Mouse (Mus musculus) B cell, adult (primary cell): Measurements from ENCODE around the gene Olfr654. TPM values are rescaled to one million over a fixed set of nuclear protein-coding genes. Genes with fewer than 3 reads are reported as not detected.

ENCODE experiments used
- total RNA-seq: library from RNA; stranded (reverse); gene quantifications from 4 replicates; pipeline ENCODE4 v1.2.4, GENCODE M21; 2023; ENCODE audit not compliant: inconsistent age

Gene Olfr654
- not detected in 4 replicates for total RNA-seq

DNA sequence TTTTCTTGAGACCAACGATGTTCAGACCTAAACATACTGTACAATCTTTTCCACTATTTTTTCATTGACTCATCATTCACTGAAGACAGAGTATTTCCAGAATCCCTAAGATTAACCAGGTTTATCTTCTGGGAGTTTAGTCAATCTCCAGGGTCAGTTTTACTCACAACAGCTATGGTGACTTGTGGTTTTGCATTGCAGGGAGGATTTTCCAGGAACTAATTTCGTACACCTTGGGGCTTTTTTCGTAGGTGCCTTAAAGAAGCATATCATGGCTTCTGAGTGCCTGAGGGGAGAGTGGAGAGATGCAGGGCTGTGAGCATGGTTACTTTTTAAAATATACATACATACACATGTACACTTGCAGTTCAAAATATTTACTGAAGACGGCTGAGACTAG is at the start of gene Olfr654:
Gene Olfr654 (plus strand): TSS at position 301 of the 400 bp plus-strand sequence.

DNA sequence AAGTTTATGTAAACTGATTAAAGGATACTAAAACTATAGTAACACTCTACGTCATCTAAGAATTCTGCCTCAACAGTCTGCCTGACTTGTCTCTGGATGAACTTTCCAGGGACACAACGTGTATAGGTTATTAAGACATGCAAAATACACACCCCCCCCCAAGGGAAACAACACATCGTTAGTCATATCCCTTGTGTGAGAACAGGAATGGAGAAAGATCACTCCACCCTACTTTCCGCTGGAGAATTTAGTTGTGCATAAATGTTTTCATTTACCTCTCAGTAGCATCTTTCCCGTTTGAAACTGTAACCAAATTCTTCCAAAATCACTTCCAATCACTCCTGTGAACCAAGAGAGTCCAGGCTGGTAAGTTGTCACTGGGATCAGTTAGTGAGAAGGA is 37.0 kb upstream of the Olfr654 start, which contains the start of gene Olfr651:
Gene Olfr651 (plus strand): TSS at position 301 of the 400 bp plus-strand sequence.

DNA sequence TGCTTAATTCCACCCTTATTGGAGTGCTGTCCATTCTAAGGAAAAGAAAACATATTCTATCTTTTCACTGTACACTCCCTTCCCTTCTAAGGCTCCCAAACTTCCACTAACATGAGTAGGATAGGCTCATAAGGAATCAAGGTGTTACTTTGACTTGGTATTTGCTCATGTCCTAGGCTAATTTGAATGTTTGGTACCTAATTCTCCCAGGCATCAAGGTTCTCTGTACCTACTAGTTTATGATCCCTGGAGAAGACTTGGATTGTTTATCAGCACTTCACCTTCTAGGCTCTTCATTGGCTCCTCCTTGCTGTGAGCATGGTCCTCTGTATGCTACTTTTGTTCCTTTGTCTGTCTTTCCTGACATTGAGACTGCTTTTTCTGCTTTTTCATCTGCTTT is 26.2 kb upstream of the Olfr654 start, which contains the start of gene Olfr652:
Gene Olfr652 (plus strand): TSS at position 301 of the 400 bp plus-strand sequence.

DNA sequence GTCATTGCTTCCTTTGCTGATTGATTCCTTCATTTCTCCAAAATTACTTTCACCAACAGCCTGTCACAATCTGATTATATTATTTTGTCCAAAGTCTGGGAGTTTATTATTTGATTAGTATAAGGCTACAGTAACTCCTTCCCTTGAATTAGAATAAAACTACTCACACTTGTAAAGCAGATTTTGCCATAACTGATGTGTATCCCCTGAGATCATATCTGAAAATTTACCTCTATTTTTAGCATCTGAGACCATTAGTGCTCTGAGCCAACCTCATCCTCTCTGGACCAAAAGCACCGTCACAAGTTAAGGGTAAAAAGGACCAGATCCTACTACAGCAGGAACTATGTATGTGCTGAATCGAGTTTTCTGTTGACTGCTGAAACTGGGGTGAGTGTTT is 9.8 kb upstream of the Olfr654 start, which contains the start of gene Olfr653:
Gene Olfr653 (plus strand): TSS at position 301 of the 400 bp plus-strand sequence.

DNA sequence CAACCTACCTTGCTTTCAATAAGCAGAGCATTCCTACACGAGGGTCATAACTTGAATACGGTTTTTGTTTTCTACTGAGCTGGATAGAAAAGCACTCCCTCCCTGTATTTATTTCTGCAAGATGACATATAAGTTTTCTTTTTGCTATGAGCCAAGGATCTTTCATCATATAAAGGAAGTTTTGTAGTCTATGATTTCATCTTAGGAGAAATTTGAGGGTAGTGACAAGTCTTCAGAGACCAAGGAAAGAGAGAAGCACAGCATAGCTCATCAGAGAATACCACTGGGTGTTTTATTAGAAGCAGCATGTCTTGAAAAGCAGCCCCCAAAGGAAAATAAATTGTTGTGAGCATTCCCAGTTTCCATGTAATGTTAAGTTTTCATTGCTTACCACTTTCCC is 14.9 kb downstream of the Olfr654 start, which contains the start of gene Olfr655:
Gene Olfr655 (minus strand): TSS at position 101 of the 400 bp plus-strand sequence.

DNA sequence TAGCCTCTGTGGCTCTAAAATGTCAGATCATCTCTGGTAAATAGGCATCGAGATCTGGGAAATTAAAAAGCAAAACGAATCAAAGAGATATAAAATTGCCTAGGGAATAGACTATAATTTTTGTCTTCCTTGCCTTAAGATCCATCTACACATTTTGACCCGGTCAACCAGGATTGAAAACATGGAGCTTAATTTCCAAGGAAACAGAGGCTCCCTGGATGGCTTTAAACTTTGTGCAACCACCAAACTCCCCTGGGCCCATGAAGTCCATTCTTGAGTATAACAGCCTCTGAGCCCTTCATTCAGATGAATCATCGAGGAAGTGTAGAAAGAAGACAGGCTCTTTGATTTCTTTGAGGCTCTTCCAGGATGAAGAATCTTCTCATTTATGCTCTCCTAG is 26.8 kb downstream of the Olfr654 start, which contains the start of gene Olfr656:
Gene Olfr656 (plus strand): TSS at position 301 of the 400 bp plus-strand sequence.

DNA sequence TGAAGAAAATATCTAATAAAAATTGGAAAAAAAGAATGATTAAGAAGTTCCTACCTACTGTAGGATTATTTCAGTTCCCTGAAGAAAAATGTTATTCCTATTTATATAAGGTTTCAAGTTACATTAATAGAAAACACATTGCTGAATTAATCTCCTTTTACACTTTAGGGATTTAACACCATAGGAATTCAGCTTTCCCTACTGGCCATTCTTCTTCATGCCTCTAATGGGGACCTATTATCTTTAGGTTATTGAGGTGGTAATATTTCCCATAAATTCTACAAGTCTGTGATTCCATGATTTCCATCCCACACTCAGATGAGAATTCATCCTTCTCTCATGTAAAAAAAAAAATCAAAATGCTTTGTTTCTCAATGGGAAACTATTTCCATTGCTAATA is 37.7 kb downstream of the Olfr654 start, which contains the start of gene Olfr657:
Gene Olfr657 (plus strand): TSS at position 301 of the 400 bp plus-strand sequence.

Other genes starting within 250 kb of the Olfr654 start
- gene Trim12c, start 233.7 kb upstream of the Olfr654 start, total RNA-seq = 49.4 to 56.2 TPM (median 54.7 TPM) in 4 replicates
- gene Trim30b, start 217.1 kb upstream of the Olfr654 start, total RNA-seq = 24.9 to 30.6 TPM (median 28.9 TPM) in 4 replicates
- 5.9 to 8.7 TPM (median 6.9 TPM) in 4 replicates for gene Trim30c, start 186.2 kb upstream of the Olfr654 start, total RNA-seq
- gene Trim30a, start 121.8 kb upstream of the Olfr654 start, total RNA-seq = 68.2 to 107 TPM (median 83.3 TPM) in 4 replicates
- gene Trim30d, start 79.2 kb upstream of the Olfr654 start, total RNA-seq = 18.8 to 29.2 TPM (median 19.9 TPM) in 4 replicates
- gene Olfr651, start 36.9 kb upstream of the Olfr654 start, total RNA-seq = not detected in 4 replicates
- not detected in 4 replicates for gene Olfr652, start 26.1 kb upstream of the Olfr654 start, total RNA-seq
- not detected in 4 replicates for gene Olfr653, start 9.7 kb upstream of the Olfr654 start, total RNA-seq
- 0.39 to 0.64 TPM in 2 of 4 replicates, not detected in the others for gene Olfr655, start 14.8 kb downstream of the Olfr654 start, total RNA-seq
- gene Olfr656, start 26.9 kb downstream of the Olfr654 start, total RNA-seq = not detected in 4 replicates
- not detected in 4 replicates for gene Olfr657, start 37.8 kb downstream of the Olfr654 start, total RNA-seq
- gene Olfr658, start 60.3 kb downstream of the Olfr654 start, total RNA-seq = not detected in 4 replicates
- not detected in 4 replicates for gene Olfr659, start 79.7 kb downstream of the Olfr654 start, total RNA-seq
- gene Olfr661, start 99.5 kb downstream of the Olfr654 start, total RNA-seq = not detected in 4 replicates
- not detected in 4 replicates for gene Usp17le, start 190.4 kb downstream of the Olfr654 start, total RNA-seq